Mouse (Mus musculus) embryonic facial prominence, embryonic 11.5 days (tissue): Measurements from ENCODE around the gene Msi2. TPM values are rescaled to one million over a fixed set of nuclear protein-coding genes. Genes with fewer than 3 reads are reported as not detected.

ENCODE experiments used
- ATAC-seq: fragments of 200-750 bp; cut with Nextera tagmentation; replicated peaks from 2 replicates; pipeline ENCODE4 v1.8.0; 2017; ENCODE audit warnings: low read depth; ENCODE audit not compliant: insufficient number of reproducible peaks, low FRiP score, low TSS enrichment
- DNase-seq: peaks from one replicate; pipeline ENCODE4 v3.0.0-alpha.2; 2015; ENCODE audit warnings: low spot score
- H3K27ac ChIP-seq: fragments of 300-500 bp; sonication (generic); replicated peaks from 2 replicates; pipeline ENCODE4 v1.5.1; 2014; ENCODE audit warnings: mild to moderate bottlenecking, low read depth, low read length, control low read depth
- H3K27me3 ChIP-seq: fragments of 300-500 bp; sonication (generic); 2 replicates; pipeline ENCODE4 v1.6.1; 2014; ENCODE audit warnings: mild to moderate bottlenecking, low read length, moderate library complexity, mixed read lengths; ENCODE audit not compliant: control insufficient read depth, insufficient read depth
- H3K36me3 ChIP-seq: fragments of 300-500 bp; sonication (generic); replicated peaks from 2 replicates; pipeline ENCODE4 v1.6.1; 2014; ENCODE audit warnings: low read depth, mild to moderate bottlenecking, low read length, moderate library complexity, mixed read lengths; ENCODE audit not compliant: control insufficient read depth, insufficient read depth
- H3K4me1 ChIP-seq: fragments of 300-500 bp; sonication (generic); 2 replicates; pipeline ENCODE4 v1.6.1; 2014; ENCODE audit warnings: low read length, mixed read lengths; ENCODE audit not compliant: control insufficient read depth, insufficient read depth
- H3K4me2 ChIP-seq: fragments of 300-500 bp; sonication (generic); 2 replicates; pipeline ENCODE4 v1.6.1; 2014; ENCODE audit warnings: low read depth, mild to moderate bottlenecking, control low read depth, low read length, moderate library complexity
- H3K4me3 ChIP-seq: fragments of 300-500 bp; sonication (generic); 2 replicates; pipeline ENCODE4 v1.5.1; 2014; ENCODE audit warnings: low read depth, low read length, control low read depth
- H3K9ac ChIP-seq: fragments of 300-500 bp; sonication (generic); replicated peaks from 2 replicates; pipeline ENCODE4 v1.6.1; 2014; ENCODE audit warnings: mild to moderate bottlenecking, control low read depth, low read length
- H3K9me3 ChIP-seq: fragments of 300-500 bp; sonication (generic); replicated peaks from 2 replicates; pipeline ENCODE4 v1.6.1; 2016; ENCODE audit warnings: mild to moderate bottlenecking, low read length, inconsistent platforms, mixed read lengths; ENCODE audit not compliant: control insufficient read depth
- WGBS: fragments of 180-500 bp; shearing (Covaris S2); extraction: QIAGEN DNeasy Blood & Tissue Kit; methylation state at CpG from one replicate; pipeline ENCODE4 v1.1.7; 2014; 5-methylcytosine and 5-hydroxymethylcytosine counted together
- polyA plus RNA-seq: library from polyadenylated mRNA; unstranded; fragments of >200 nt; fragmentation: Nextera tagmentation; extraction: Ambion mirVana; gene quantifications from 2 replicates; pipeline ENCODE4 v1.2.1, GENCODE M21; 2014

The Msi2 gene
- polyA plus RNA-seq, 1 experiment from 2014 or later, result 13.4 TPM

GRCm38 (mm10) chr11:88485987-88486386, 232.3 kb downstream of the Msi2 start:
- Histone ChIP-seq H3K4me3 (no peak overlapping the region), H3K27ac (no peak overlapping the region; the same call in 1 of the 2 replicates), H3K4me2 (no peak overlapping the region), H3K4me1 (peaks cover 3% of the 10 kb centered on the region), H3K27me3 (no peaks in the 10 kb centered on the region), H3K9ac (no peak overlapping the region), H3K36me3 (no peaks in the 10 kb centered on the region), H3K9me3 (no peaks in the 10 kb centered on the region)
- DNase-seq, result no peak
- 89% methylated on average over 1 of the region's 1 CpGs for WGBS
- ATAC-seq, result no peak

- H3K4me2 ChIP-seq, result no peak overlapping the region
- H3K36me3 ChIP-seq, result no peaks in the 10 kb centered on the region
- H3K27ac ChIP-seq, result no peak overlapping the region
- H3K4me1 ChIP-seq, result peaks cover 3% of the 10 kb centered on the region
- no peak for ATAC-seq
- DNase-seq, result no peak
- no peak overlapping the region for H3K9ac ChIP-seq
- H3K27me3 ChIP-seq, result no peaks in the 10 kb centered on the region
- no peaks in the 10 kb centered on the region for H3K9me3 ChIP-seq
- no peak overlapping the region for H3K4me3 ChIP-seq
- WGBS, result 49% methylated on average over 4 of the region's 4 CpGs
Measured at GRCm38 (mm10) chr11:88485088-88485487, 233.2 kb downstream of the Msi2 start.

GRCm38 (mm10) chr11:88484047-88484446, 234.3 kb downstream of the Msi2 start:
- WGBS, result 94% methylated on average over 3 of the region's 3 CpGs
- Histone ChIP-seq H3K9me3 (no peaks in the 10 kb centered on the region), H3K4me2 (no peak overlapping the region), H3K36me3 (no peaks in the 10 kb centered on the region), H3K27ac (no peak overlapping the region), H3K4me1 (peaks cover 3% of the 10 kb centered on the region), H3K27me3 (no peaks in the 10 kb centered on the region), H3K9ac (no peak overlapping the region), H3K4me3 (no peak overlapping the region)
- ATAC-seq (no peak), DNase-seq (no peak)

- Histone ChIP-seq H3K4me3 (no peak overlapping the region), H3K9ac (no peak overlapping the region), H3K36me3 (no peaks in the 10 kb centered on the region), H3K27me3 (no peaks in the 10 kb centered on the region), H3K27ac (no peak overlapping the region), H3K4me1 (peaks cover 3% of the 10 kb centered on the region), H3K4me2 (no peak overlapping the region), H3K9me3 (no peaks in the 10 kb centered on the region)
- DNase-seq (peak; percentile 46), ATAC-seq (no peak)
- 62% methylated on average over 11 of the region's 11 CpGs for WGBS
Measured at GRCm38 (mm10) chr11:88482636-88483035, 235.7 kb downstream of the Msi2 start.

GRCm38 (mm10) chr11:88482236-88482635, 236.1 kb downstream of the Msi2 start:
- no peak overlapping the region for H3K4me3 ChIP-seq
- WGBS, result 58% methylated on average over 6 of the region's 6 CpGs
- peak overlapping the region; percentile 63 for H3K27ac ChIP-seq
- no peaks in the 10 kb centered on the region for H3K36me3 ChIP-seq
- no peak overlapping the region for H3K4me2 ChIP-seq
- ATAC-seq (no peak), DNase-seq (no peak)
- no peaks in the 10 kb centered on the region for H3K27me3 ChIP-seq
- H3K9me3 ChIP-seq, result no peaks in the 10 kb centered on the region
- peaks cover 3% of the 10 kb centered on the region for H3K4me1 ChIP-seq
- H3K9ac ChIP-seq, result no peak overlapping the region

- Histone ChIP-seq H3K4me3 (no peak overlapping the region), H3K27me3 (no peaks in the 10 kb centered on the region), H3K9ac (0 out of 2 replicates have a peak overlapping the region, but pooled peaks have one; percentile 18), H3K9me3 (no peaks in the 10 kb centered on the region), H3K4me1 (peaks cover 3% of the 10 kb centered on the region), H3K4me2 (no peak overlapping the region), H3K27ac (peak overlapping the region; percentile 63), H3K36me3 (no peaks in the 10 kb centered on the region)
- peak; percentile 72 for DNase-seq
- WGBS, result 50% methylated on average over 7 of the region's 7 CpGs
- peak; percentile 73 for ATAC-seq
Measured at GRCm38 (mm10) chr11:88481602-88482161, 236.6 kb downstream of the Msi2 start.

- H3K9ac ChIP-seq, result 0 out of 2 replicates have a peak overlapping the region, but pooled peaks have one; percentile 15
- H3K9me3 ChIP-seq, result no peaks in the 10 kb centered on the region
- no peaks in the 10 kb centered on the region for H3K27me3 ChIP-seq
- no peak overlapping the region for H3K4me2 ChIP-seq
- 59% methylated on average over 9 of the region's 9 CpGs for WGBS
- peak overlapping the region; percentile 68 for H3K27ac ChIP-seq
- DNase-seq (no peak), ATAC-seq (no peak)
- no peaks in the 10 kb centered on the region for H3K36me3 ChIP-seq
- peaks cover 3% of the 10 kb centered on the region for H3K4me1 ChIP-seq
- no peak overlapping the region for H3K4me3 ChIP-seq
Measured at GRCm38 (mm10) chr11:88481092-88481601, 237.2 kb downstream of the Msi2 start.

- H3K4me1 ChIP-seq, result peaks cover 3% of the 10 kb centered on the region
- H3K27me3 ChIP-seq, result no peaks in the 10 kb centered on the region
- WGBS, result 79% methylated on average over 5 of the region's 5 CpGs
- no peak overlapping the region for H3K9ac ChIP-seq
- H3K36me3 ChIP-seq, result no peaks in the 10 kb centered on the region
- H3K4me2 ChIP-seq, result no peak overlapping the region
- no peak for DNase-seq
- H3K9me3 ChIP-seq, result no peaks in the 10 kb centered on the region
- H3K27ac ChIP-seq, result no peak overlapping the region
- no peak for ATAC-seq
- no peak overlapping the region for H3K4me3 ChIP-seq
Measured at GRCm38 (mm10) chr11:88479498-88479897, 238.8 kb downstream of the Msi2 start.
